Mouse (Mus musculus): ENCODE results near the gene Gm27027. TPM values are rescaled to one million over a fixed set of nuclear protein-coding genes. Genes with fewer than 3 reads are reported as not detected.

Gene Gm27027
- polyA plus RNA-seq (2016; fragmentation: Nextera tagmentation; extraction: Ambion mirVana) = not detected in 2 replicates

DNA sequence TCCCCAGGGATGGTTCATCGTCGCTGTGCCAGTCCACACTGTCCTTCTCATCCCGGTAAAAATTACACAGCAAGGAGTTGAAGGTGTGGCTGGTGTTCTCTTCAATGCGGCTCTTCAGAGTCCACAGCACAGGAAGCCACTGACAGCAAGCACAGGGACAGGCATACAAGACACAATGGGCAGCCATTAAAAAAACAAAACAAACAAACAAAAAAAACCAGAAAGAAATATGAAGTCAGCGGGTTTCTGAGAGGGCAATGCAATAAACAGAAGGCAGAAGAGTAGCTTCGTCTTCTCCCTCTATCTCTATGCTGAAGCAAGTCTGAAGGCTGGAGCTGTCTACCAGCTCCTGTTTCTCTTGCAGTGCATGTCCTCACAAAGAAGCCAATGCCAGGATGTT is at the start of gene Gm27027:
Gene Gm27027, minus strand, starts transcription at position 101 of the 400 bp plus-strand sequence.
- 95% methylated on average over 6 of the region's 6 CpGs for WGBS
- no peak for DNase-seq (ENCODE audit: low spot score)
- Histone ChIP-seq H3K4me3 (no peak within 1 kb of the TSS), H3K27ac (no peak within 1 kb of the TSS), H3K4me1 (no peaks in the 10 kb centered on the region), H3K36me3 (peaks cover 93% of the 10 kb centered on the region), H3K9me3 (replicated peaks) (no peaks in the 10 kb centered on the region), H3K27me3 (ENCODE audit: low read depth, poor library complexity, severe bottlenecking) (no peaks in the 10 kb centered on the region)

DNA sequence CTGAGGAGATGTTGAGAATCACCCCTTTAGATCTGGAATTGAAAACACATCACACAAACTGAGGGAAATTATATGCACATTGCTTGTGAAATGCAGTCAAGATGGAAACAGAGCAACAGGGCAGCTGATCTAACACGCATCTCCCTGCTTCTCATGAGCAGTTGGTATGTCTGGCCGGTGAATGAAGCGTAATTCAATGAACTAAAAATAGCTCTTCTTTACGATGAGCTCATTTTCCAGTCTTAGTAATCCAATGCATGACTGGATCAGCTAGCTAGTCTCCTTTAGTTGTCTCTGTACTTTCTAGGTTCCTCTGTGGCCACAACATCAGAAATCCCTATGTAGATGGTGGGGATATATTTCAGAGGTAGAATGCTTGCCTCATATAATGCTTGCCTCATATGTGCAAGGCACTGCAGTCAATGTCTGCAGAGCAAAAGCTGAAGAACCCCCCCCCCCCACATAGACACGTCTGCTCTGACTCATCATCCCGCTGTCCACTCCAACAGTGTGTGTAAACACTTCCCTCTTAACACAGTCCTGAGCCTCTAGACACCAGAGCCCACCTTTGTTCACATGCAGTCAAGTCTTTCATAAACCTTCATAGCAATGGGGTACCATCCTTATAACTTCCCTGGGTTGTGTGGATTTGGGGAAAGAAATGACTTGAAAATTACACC is 49.4 kb upstream of the Gm27027 start:
- 92% methylated on average over 6 of the region's 6 CpGs for WGBS

DNA sequence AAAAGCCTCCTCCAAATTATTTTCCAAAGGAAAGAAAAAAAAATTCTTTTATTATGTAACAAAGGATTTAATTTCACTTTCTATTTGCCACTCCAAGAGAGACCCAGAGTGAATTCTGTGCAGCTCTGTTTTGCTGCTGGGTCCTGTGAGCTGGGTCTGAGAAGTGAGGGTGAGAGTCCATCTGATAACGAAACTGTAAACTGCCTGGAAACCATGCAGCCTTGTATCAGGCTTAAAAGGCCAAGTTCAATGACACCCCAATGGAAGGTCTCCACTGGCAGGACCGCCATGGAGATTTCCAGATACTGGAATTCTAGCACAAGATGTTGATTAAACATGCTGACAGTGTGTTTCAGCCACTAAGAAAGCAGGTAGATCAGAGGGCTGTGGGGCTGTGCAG is 48.0 kb upstream of the Gm27027 start:
- H3K36me3 ChIP-seq = peaks cover 39% of the 10 kb centered on the region
- no peak overlapping the region for H3K27ac ChIP-seq
- no peak overlapping the region for H3K4me3 ChIP-seq
- WGBS = 88% methylated on average over 2 of the region's 2 CpGs
- no peaks in the 10 kb centered on the region for H3K4me1 ChIP-seq
- no peaks in the 10 kb centered on the region for H3K9me3 ChIP-seq (replicated peaks)
- no peaks in the 10 kb centered on the region for H3K27me3 ChIP-seq (ENCODE audit: low read depth, poor library complexity, severe bottlenecking)
- DNase-seq (ENCODE audit: low spot score) = no peak

More for the DNA sequence above, 49.4 kb upstream of the Gm27027 start:
- Histone ChIP-seq H3K4me3 (no peak overlapping the region), H3K9me3 (replicated peaks) (no peaks in the 10 kb centered on the region), H3K4me1 (no peaks in the 10 kb centered on the region), H3K36me3 (peaks cover 39% of the 10 kb centered on the region), H3K27me3 (ENCODE audit: low read depth, poor library complexity, severe bottlenecking) (no peaks in the 10 kb centered on the region), H3K27ac (no peak overlapping the region)
- no peak for DNase-seq (ENCODE audit: low spot score)

DNA sequence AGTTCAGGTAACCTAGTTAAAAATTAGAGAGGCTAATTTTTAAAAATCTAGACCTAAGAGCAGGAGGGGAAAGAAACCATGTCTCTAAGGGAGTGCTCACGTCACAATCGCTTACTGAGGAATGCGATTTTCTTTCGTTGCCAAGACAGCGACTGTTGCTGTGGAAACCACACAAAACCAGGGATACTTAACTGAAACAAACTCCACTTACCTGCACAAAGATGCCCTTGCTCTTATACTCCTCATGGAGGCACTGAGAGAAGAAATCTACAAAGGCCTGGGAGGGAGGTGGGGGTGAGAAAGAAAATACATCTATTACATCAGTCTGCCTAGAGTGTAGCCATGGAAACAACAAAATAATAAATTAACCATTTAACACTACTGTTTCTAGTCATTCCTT is 47.5 kb upstream of the Gm27027 start:
- Histone ChIP-seq H3K4me1 (no peaks in the 10 kb centered on the region), H3K27ac (no peak overlapping the region), H3K4me3 (no peak overlapping the region), H3K9me3 (replicated peaks) (no peaks in the 10 kb centered on the region), H3K27me3 (ENCODE audit: low read depth, poor library complexity, severe bottlenecking) (no peaks in the 10 kb centered on the region), H3K36me3 (peaks cover 42% of the 10 kb centered on the region)
- 85% methylated on average over 5 of the region's 5 CpGs for whole genome bisulfite sequencing
- no peak for DNase-seq (ENCODE audit: low spot score)

DNA sequence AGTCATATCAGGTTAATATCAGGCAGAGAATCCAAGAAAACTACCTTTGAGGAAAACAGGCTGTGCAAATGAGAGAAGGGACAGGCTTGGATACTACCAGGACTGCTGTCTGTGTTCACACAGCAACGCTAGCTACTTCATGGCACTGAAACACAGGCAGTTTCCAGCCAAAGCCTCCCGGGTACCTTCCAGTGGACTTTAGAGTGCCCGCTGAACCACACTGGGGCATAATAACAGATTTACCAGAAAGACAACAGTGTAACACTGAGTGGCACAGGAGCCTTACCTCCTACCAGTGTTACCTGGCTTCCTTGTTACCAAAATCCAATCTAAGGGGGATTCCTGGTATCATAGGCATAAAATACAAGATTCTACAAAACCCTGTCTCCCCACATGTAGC is 46.3 kb upstream of the Gm27027 start:
- no peak for DNase-seq (ENCODE audit: low spot score)
- WGBS = 95% methylated on average over 3 of the region's 3 CpGs
- H3K4me3 ChIP-seq = no peak overlapping the region
- no peak overlapping the region for H3K27ac ChIP-seq
- no peaks in the 10 kb centered on the region for H3K4me1 ChIP-seq
- H3K36me3 ChIP-seq = peaks cover 42% of the 10 kb centered on the region
- no peaks in the 10 kb centered on the region for H3K9me3 ChIP-seq (replicated peaks)
- H3K27me3 ChIP-seq (ENCODE audit: low read depth, poor library complexity, severe bottlenecking) = no peaks in the 10 kb centered on the region

DNA sequence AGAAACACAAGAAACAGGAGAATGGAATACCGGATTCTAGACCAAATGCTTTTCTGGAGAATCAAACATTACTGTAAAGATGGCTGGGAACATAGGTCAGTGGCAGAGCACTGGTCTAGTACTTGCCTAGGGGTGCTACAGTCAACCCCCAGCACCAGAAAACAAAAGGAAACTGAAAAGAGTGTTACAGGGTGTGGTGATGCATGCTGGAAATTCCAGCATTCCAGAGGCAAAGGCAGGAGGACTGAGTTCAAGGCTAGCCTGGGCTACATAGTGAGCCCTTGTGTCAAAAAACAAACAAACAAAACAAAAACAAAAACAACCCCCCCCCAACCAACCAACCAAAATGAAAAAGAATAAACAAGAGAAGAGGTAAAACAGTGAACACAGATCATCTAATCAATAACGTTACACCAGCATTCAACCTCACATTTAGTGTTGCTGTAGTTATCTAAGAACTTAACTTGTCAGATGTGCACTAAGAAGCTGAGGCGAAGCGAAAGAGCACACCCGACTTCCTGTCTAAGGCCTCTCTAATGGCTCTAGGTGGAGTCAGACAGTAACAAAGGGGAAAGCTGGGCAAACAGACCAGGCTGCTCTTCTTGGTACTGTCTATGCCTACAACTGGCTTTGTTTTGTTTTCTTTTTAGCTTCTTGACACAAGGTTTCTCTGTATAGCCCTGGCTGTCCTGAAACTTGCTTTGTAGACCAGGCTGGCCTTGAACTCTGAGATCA is 44.4 kb upstream of the Gm27027 start:
- H3K4me1 ChIP-seq = no peaks in the 10 kb centered on the region
- H3K27ac ChIP-seq = no peak overlapping the region
- no peak for DNase-seq (ENCODE audit: low spot score)
- 89% methylated on average over 5 of the region's 5 CpGs for WGBS
- peaks cover 42% of the 10 kb centered on the region for H3K36me3 ChIP-seq
- no peaks in the 10 kb centered on the region for H3K27me3 ChIP-seq (ENCODE audit: low read depth, poor library complexity, severe bottlenecking)
- no peak overlapping the region for H3K4me3 ChIP-seq
- H3K9me3 ChIP-seq (replicated peaks) = no peaks in the 10 kb centered on the region

DNA sequence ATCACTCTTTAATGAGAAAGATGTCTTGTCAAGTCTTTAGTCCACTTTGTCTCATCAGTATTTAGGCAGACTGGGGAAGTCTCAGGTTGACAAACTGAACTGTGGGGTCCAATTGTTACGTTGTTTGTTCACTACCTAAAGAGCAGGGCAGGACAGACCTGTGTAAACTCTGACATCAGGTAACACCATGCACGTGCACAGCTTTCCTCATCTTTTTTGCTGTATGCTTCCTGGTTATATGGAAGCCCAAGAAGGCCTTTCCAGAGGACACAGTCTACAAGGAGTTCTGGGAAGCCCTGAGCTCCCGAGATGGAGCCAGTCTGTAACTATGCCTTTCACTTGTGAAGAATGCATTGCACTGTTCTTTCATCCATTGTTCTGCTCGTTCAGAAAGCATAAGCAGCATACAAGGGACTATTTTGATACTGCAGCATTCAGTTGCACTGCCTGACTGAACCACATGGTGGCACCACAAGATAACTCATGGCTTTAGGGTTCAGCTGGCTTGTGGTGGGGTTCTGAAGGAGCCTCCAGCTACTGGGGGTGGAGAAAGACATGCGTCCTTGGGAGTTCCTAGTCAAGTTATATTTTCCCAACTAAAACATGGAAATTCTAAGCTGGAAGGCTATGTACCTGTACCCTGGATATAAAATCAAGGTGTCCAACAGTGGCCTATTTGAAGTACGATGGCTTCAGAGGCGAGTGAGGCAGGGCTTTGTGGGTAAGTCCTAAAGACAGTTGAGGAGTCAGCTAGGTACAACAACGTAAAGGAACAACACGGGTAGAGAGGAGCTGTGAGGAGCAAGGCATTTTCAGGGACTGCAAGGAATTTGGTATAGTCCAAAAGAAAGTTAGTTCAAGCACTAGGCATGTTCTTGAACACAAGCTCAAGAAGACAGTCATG is 39.5 kb upstream of the Gm27027 start:
- DNase-seq (ENCODE audit: low spot score) = peak; percentile 50
- Histone ChIP-seq H3K4me3 (no peak overlapping the region), H3K36me3 (peaks cover 39% of the 10 kb centered on the region), H3K4me1 (no peaks in the 10 kb centered on the region), H3K27me3 (ENCODE audit: low read depth, poor library complexity, severe bottlenecking) (no peaks in the 10 kb centered on the region), H3K27ac (no peak overlapping the region), H3K9me3 (replicated peaks) (no peaks in the 10 kb centered on the region)
- WGBS = 79% methylated on average over 9 of the region's 9 CpGs

DNA sequence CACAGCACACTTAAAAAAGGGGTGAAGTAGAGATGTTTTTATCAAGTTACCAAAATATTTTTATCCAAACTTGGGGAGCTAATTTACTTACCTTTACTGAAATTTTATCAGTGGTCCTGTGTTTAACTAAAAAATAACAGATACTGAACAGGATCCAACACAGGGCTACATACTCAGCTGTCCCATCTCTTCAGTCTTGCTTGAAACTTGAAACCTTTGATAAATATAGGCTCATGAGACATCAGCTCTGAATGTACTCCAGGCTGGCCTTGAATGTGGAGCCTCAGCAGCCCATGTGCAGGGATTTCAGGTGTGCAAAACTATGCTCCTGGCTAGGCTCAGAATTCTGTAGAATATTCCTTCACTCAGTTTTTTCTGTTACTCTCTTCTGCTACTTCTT is 34.4 kb upstream of the Gm27027 start:
- DNase-seq (ENCODE audit: low spot score) = no peak
- H3K4me3 ChIP-seq = no peak overlapping the region

DNA sequence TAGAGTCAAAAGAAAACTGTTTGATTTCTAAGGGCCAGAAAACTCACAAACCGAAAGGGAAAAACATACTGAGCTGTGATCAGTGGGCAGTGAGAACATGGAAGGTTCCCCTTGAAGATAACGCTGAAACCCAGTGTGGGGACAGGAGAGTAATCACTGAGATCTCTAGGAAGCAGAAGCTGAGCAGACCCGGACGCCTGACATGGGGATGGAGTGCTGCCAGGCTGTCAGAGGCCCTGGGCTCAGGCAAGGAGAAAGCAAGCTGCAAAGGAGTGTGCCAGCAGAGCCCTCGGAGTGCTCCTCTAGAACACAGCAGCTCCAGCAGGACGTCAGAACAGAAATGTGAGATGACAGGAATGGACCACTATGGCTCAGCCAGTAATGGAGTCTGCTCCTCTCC is 28.5 kb upstream of the Gm27027 start:
- WGBS = 60% methylated on average over 6 of the region's 6 CpGs
- Histone ChIP-seq H3K36me3 (no peaks in the 10 kb centered on the region), H3K27me3 (ENCODE audit: low read depth, poor library complexity, severe bottlenecking) (no peaks in the 10 kb centered on the region), H3K9me3 (replicated peaks) (no peaks in the 10 kb centered on the region), H3K4me3 (no peak overlapping the region), H3K4me1 (no peaks in the 10 kb centered on the region), H3K27ac (no peak overlapping the region)
- no peak for DNase-seq (ENCODE audit: low spot score)

More for the DNA sequence above, 34.4 kb upstream of the Gm27027 start:
- Histone ChIP-seq H3K36me3 (peaks cover 36% of the 10 kb centered on the region), H3K27ac (no peak overlapping the region), H3K4me1 (no peaks in the 10 kb centered on the region), H3K9me3 (replicated peaks) (no peaks in the 10 kb centered on the region), H3K27me3 (ENCODE audit: low read depth, poor library complexity, severe bottlenecking) (no peaks in the 10 kb centered on the region)

DNA sequence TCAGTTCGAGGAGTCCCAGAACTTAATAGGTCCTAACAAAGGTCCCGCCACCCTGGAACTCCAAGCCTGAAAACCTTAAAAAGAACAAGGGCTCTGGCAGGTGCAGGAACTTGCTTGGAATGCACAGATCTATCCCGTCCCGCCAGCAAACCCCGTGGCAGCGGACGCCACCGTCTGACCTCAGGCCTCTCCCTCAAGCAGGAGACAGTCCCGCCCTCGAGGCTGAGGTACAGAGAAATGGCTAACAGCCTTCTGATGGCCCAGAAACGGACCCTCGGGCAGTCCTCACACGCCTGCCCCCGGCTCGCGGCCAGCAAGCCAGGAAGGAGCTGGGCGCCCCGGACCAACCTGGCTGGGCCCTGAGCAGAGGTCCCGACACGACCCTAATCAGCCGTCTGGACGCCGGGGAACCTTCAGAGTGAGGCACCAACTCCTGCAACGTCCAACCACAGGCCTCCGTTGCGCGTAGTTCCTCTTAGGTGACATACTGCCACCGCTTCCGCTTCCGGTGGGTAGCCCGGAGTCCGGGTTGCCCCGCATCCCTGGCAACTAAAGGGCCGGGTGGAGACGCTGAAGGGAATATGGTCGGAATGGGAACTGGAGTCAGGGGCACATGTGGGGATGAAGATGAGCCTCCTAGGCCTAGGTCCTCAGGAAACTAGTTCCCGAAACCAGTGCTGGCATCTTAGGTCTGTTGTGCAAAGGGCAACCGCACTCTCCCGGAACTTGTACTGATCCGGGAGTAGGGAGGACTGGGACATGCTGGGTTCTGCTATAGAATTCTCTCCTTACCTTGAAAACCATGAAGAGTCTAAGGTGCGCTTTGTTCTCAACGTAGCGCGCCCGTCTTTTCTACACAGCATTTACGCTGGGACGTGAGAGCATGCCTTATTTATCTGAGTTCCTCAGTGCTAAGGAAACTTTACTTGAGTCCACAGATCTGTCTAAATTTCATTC is 14.5 kb upstream of the Gm27027 start, which contains the start of gene Alkbh3:
Gene Alkbh3, minus strand, starts transcription at position 473 of the 957 bp plus-strand sequence.
- Histone ChIP-seq H3K27me3 (ENCODE audit: low read depth, poor library complexity, severe bottlenecking) (no peaks in the 10 kb centered on the region), H3K4me1 (peaks cover 13% of the 10 kb centered on the region), H3K27ac (peak within 1 kb of the TSS; percentile 86), H3K9me3 (replicated peaks) (no peaks in the 10 kb centered on the region), H3K36me3 (peaks cover 32% of the 10 kb centered on the region), H3K4me3 (peak within 1 kb of the TSS; percentile 78)
- peak; percentile 98 for DNase-seq (ENCODE audit: low spot score)
- 5% methylated on average over 47 of the region's 47 CpGs for WGBS

DNA sequence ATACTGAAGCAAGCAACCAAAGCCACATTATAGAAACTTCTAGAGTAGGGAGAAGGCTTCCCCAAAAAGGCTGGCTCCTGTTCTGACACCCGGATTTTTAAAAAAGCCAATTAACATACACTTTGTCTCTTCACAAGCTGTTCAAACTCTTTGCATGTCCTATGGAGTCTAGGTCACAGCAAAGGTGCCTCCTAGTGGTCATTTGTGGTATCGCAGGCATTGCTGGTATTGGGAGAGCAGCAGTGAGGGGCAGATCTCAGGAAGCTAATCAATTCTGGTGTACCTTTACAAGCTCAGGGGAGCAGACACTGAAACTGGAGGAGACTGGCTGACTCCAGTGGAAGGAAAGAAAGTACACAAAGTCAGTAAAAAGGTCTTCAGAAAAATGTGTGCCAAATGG is 6.2 kb upstream of the Gm27027 start:
- no peaks in the 10 kb centered on the region for H3K9me3 ChIP-seq (replicated peaks)
- DNase-seq (ENCODE audit: low spot score) = peak; percentile 87
- no peak overlapping the region for H3K4me3 ChIP-seq
- WGBS = 18% methylated on average over 2 of the region's 2 CpGs
- H3K4me1 ChIP-seq = no peaks in the 10 kb centered on the region
- peaks cover 92% of the 10 kb centered on the region for H3K36me3 ChIP-seq
- no peaks in the 10 kb centered on the region for H3K27me3 ChIP-seq (ENCODE audit: low read depth, poor library complexity, severe bottlenecking)
- H3K27ac ChIP-seq = no peak overlapping the region

DNA sequence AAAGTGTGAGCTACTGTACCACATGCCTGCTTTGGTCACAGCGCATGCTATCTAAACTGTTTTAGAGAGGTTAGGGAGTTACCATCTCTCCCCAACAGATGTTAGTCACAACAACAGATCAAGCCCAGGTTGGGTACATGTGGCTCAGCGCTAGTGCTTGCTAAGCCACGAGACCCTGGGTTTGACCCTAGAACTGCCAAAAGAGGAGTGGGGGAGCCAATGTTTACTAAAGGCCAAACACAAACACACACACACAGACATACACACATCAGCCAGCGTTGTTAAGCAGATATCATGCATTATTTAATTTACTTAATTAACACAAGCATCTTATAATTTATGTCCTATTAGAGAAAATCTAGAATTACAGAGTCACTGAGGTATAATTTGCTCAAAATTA is 5.8 kb upstream of the Gm27027 start:
- Histone ChIP-seq H3K27me3 (ENCODE audit: low read depth, poor library complexity, severe bottlenecking) (no peaks in the 10 kb centered on the region), H3K9me3 (replicated peaks) (no peaks in the 10 kb centered on the region), H3K4me1 (no peaks in the 10 kb centered on the region), H3K4me3 (no peak overlapping the region), H3K36me3 (peaks cover 92% of the 10 kb centered on the region), H3K27ac (no peak overlapping the region)
- no peak for DNase-seq (ENCODE audit: low spot score)
- WGBS = 89% methylated on average over 4 of the region's 4 CpGs

All from limb, embryonic 10.5 days (tissue).